Mouse (Mus musculus) neural tube, embryonic 15.5 days (tissue): ENCODE data around the gene Slc44a4. TPM values are rescaled to one million over a fixed set of nuclear protein-coding genes. Genes with fewer than 3 reads are reported as not detected.
A peak's percentile ranks its signal among the peaks of the same experiment; 100 is the strongest.

Experiments used
- ATAC-seq: fragments of 200-750 bp; cut with Nextera tagmentation; 2 replicates; pipeline ENCODE4 v1.8.0; 2017; ENCODE audit warnings: mild to moderate bottlenecking, moderate TSS enrichment, moderate library complexity; ENCODE audit not compliant: low FRiP score
- H3K27ac ChIP-seq: fragments of 300-500 bp; sonication (generic); replicated peaks from 2 replicates; pipeline ENCODE4 v1.5.1; 2015; ENCODE audit warnings: mild to moderate bottlenecking, inconsistent platforms
- H3K27me3 ChIP-seq: fragments of 300-500 bp; sonication (generic); replicated peaks from 2 replicates; pipeline ENCODE4 v1.6.1; 2015; ENCODE audit warnings: inconsistent platforms
- H3K36me3 ChIP-seq: fragments of 300-500 bp; sonication (generic); 2 replicates; pipeline ENCODE4 v1.6.1; 2015; ENCODE audit warnings: inconsistent platforms
- H3K4me1 ChIP-seq: fragments of 300-500 bp; sonication (generic); 2 replicates; pipeline ENCODE4 v1.6.1; 2015; ENCODE audit warnings: inconsistent platforms
- H3K4me2 ChIP-seq: fragments of 300-500 bp; sonication (generic); 2 replicates; pipeline ENCODE4 v1.6.1; 2015; ENCODE audit warnings: inconsistent platforms, mild to moderate bottlenecking, moderate library complexity
- H3K4me3 ChIP-seq: fragments of 300-500 bp; sonication (generic); replicated peaks from 2 replicates; pipeline ENCODE4 v1.5.1; 2015; ENCODE audit warnings: mild to moderate bottlenecking, inconsistent platforms
- H3K9ac ChIP-seq: fragments of 300-500 bp; sonication (generic); replicated peaks from 2 replicates; pipeline ENCODE4 v1.6.1; 2015; ENCODE audit warnings: mild to moderate bottlenecking, inconsistent platforms
- H3K9me3 ChIP-seq: fragments of 300-500 bp; sonication (generic); replicated peaks from 2 replicates; pipeline ENCODE4 v1.6.1; 2016; ENCODE audit warnings: inconsistent platforms
- WGBS: fragments of 180-500 bp; shearing (Covaris S2); methylation state at CpG from one replicate; pipeline ENCODE4 v1.1.7; 2015; ENCODE audit warnings: mixed read lengths; 5-methylcytosine and 5-hydroxymethylcytosine counted together
- polyA plus RNA-seq: library from polyadenylated mRNA; unstranded; fragments of >200 nt; fragmentation: Nextera tagmentation; extraction: Ambion mirVana; gene quantifications from 2 replicates; pipeline ENCODE4 v1.2.1, GENCODE M21; 2015

Gene Slc44a4
- polyA plus RNA-seq, 1 experiment from 2014 or later = not detected

DNA sequence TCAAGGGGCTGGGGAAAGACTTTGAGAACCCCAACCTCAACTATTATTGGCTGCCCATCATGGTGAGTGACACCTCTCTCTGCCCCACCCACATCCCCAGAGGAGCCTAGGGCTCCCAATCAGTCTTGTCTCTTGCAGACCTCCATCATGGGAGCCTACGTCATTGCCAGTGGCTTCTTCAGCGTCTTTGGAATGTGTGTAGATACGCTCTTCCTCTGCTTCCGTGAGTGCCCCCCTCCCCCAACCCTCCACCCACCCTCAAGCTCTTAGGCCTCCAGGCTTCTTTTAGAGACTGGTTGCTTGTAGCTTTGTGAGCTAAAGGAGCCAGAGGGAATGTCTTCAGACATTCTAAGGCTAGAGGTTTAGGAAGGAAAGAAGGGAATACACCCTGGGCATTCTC, 14.6 kb downstream of the Slc44a4 start:
- H3K27ac ChIP-seq = no peak overlapping the region
- 75% methylated on average over 4 of the region's 4 CpGs for WGBS

DNA sequence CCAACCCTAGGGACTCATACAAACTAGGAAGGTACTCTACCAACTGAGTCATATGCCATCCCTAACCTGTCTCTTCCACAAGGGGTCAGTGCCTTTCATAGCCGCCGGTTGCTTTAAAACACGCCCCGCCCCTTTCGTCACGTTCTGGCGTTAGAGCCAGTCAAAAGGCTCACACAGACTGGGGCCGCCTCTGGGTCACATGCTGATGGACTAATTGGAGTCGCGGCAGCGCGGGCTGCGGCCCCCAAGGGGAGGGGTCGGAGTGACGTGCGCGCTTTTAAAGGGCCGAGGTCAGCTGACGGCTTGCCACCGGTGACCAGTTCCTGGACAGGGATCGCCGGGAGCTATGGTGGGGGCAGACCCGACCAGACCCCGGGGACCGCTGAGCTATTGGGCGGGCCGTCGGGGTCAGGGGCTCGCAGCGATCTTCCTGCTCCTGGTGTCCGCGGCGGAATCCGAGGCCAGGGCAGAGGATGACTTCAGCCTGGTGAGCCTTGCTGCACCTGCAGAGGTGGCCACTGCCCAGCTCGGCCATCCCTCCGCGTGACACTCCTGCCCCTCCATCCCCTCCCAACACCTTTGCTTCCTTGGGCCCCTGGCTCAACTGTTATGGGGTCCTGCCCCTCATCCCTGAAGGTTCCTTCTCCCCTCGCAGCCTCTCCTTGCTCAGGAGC, 16.9 kb downstream of the Slc44a4 start, which contains the start of gene Neu1:
Gene Neu1, plus strand, starts transcription at position 193 of the 674 bp plus-strand sequence.
- Histone ChIP-seq H3K4me3 (peak within 1 kb of the TSS; percentile 83), H3K9me3 (no peaks in the 10 kb centered on the region), H3K4me2 (peak within 1 kb of the TSS; percentile 93), H3K36me3 (peaks cover 20% of the 10 kb centered on the region), H3K9ac (peak within 1 kb of the TSS; percentile 91), H3K4me1 (peaks cover 14% of the 10 kb centered on the region), H3K27me3 (no peaks in the 10 kb centered on the region), H3K27ac (peak within 1 kb of the TSS; percentile 81)
- peak; percentile 98 for ATAC-seq
- WGBS = under 1% methylated on average over 38 of the region's 38 CpGs

More for the DNA sequence above, 14.6 kb downstream of the Slc44a4 start:
- Histone ChIP-seq H3K9ac (no peak overlapping the region), H3K27me3 (no peaks in the 10 kb centered on the region), H3K36me3 (no peaks in the 10 kb centered on the region; the same call in 1 of the 2 replicates), H3K9me3 (no peaks in the 10 kb centered on the region), H3K4me1 (peaks cover 12% of the 10 kb centered on the region), H3K4me3 (no peak overlapping the region), H3K4me2 (no peak overlapping the region)
- no peak for ATAC-seq

DNA sequence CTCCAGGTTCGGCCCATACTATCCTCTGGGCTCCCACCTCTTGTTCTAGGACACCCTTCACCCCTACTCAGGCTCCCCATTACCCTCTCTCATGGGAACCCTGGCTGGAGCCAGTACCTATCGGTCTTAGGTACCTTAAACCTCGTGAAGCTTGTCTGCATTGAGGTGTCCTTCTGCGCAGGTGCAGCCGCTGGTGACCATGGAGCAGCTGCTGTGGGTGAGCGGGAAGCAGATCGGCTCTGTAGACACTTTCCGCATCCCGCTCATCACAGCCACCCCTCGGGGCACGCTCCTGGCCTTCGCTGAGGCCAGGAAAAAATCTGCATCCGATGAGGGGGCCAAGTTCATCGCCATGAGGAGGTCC, 17.5 kb downstream of the Slc44a4 start:
- peak overlapping the region; percentile 93 for H3K4me2 ChIP-seq
- H3K27me3 ChIP-seq = no peaks in the 10 kb centered on the region
- ATAC-seq = peak; percentile 68
- H3K9me3 ChIP-seq = no peaks in the 10 kb centered on the region
- 9% methylated on average over 14 of the region's 14 CpGs for WGBS
- H3K27ac ChIP-seq = peak overlapping the region; percentile 81
- H3K4me1 ChIP-seq = peaks cover 14% of the 10 kb centered on the region
- peak overlapping the region; percentile 83 for H3K4me3 ChIP-seq
- H3K9ac ChIP-seq = peak overlapping the region; percentile 91
- H3K36me3 ChIP-seq = peaks cover 20% of the 10 kb centered on the region

DNA sequence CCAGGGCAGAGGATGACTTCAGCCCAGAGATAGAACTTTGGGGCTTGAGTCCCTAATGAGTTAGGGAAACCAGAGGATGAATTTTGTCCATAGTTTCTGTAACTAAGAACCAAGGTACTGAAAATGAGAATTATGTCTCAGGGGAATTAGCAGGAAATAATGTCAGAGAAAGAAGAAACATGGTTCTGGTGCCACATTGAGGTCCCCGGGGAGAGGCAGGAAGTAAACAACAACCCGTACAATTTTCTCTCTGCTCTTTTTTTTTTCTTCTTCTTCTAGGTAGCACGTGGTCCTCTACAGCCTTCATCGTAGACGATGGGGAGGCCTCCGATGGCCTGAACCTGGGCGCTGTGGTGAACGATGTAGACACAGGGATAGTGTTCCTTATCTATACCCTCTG, 18.0 kb downstream of the Slc44a4 start:
- no peak for ATAC-seq
- Histone ChIP-seq H3K4me3 (peak overlapping the region; percentile 83), H3K4me1 (peaks cover 14% of the 10 kb centered on the region), H3K4me2 (peak overlapping the region; percentile 93), H3K36me3 (peaks cover 20% of the 10 kb centered on the region), H3K9me3 (no peaks in the 10 kb centered on the region), H3K9ac (peak overlapping the region; percentile 91), H3K27ac (no peak overlapping the region), H3K27me3 (no peaks in the 10 kb centered on the region)
- 87% methylated on average over 8 of the region's 8 CpGs for WGBS

- Histone ChIP-seq H3K27ac (no peak overlapping the region), H3K4me3 (no peak overlapping the region), H3K9ac (no peak overlapping the region), H3K36me3 (peaks cover 20% of the 10 kb centered on the region), H3K4me1 (peaks cover 14% of the 10 kb centered on the region), H3K9me3 (no peaks in the 10 kb centered on the region), H3K27me3 (no peaks in the 10 kb centered on the region), H3K4me2 (no peak overlapping the region)
- 80% methylated on average over 24 of the region's 24 CpGs for WGBS
- no peak for ATAC-seq
Observed at GRCm38 (mm10) chr17:34934031-34934430, 19.8 kb downstream of the Slc44a4 start.

GRCm38 (mm10) chr17:34934830-34935229, 20.6 kb downstream of the Slc44a4 start:
- no peak for ATAC-seq
- Histone ChIP-seq H3K9ac (no peak overlapping the region), H3K4me3 (no peak overlapping the region), H3K9me3 (no peaks in the 10 kb centered on the region), H3K36me3 (peaks cover 20% of the 10 kb centered on the region), H3K4me2 (no peak overlapping the region), H3K27me3 (no peaks in the 10 kb centered on the region), H3K27ac (no peak overlapping the region), H3K4me1 (peaks cover 14% of the 10 kb centered on the region)
- WGBS = 56% methylated on average over 8 of the region's 8 CpGs

- H3K36me3 ChIP-seq = peaks cover 20% of the 10 kb centered on the region
- no peaks in the 10 kb centered on the region for H3K9me3 ChIP-seq
- no peak overlapping the region for H3K27ac ChIP-seq
- no peak overlapping the region for H3K4me3 ChIP-seq
- peaks cover 7% of the 10 kb centered on the region for H3K4me1 ChIP-seq
- H3K27me3 ChIP-seq = no peaks in the 10 kb centered on the region
- 89% methylated on average over 6 of the region's 6 CpGs for WGBS
- no peak overlapping the region for H3K9ac ChIP-seq
- H3K4me2 ChIP-seq = no peak overlapping the region
- no peak for ATAC-seq
Observed at GRCm38 (mm10) chr17:34937960-34938505, 23.8 kb downstream of the Slc44a4 start.

- H3K4me3 ChIP-seq = peak overlapping the region; percentile 7
- WGBS = 8% methylated on average over 15 of the region's 15 CpGs
- no peaks in the 10 kb centered on the region for H3K36me3 ChIP-seq
- H3K27me3 ChIP-seq = no peaks in the 10 kb centered on the region
- no peak; the same call in 1 of the 2 replicates for ATAC-seq
- H3K4me1 ChIP-seq = peaks cover 5% of the 10 kb centered on the region
- 0 out of 2 replicates have a peak overlapping the region, but pooled peaks have one; percentile 7 for H3K27ac ChIP-seq
- H3K9me3 ChIP-seq = no peaks in the 10 kb centered on the region
- H3K9ac ChIP-seq = no peak overlapping the region
- H3K4me2 ChIP-seq = peak overlapping the region; percentile 44
Observed at GRCm38 (mm10) chr17:34941344-34942041, 27.2 kb downstream of the Slc44a4 start.

- WGBS = 68% methylated on average over 4 of the region's 4 CpGs
- H3K36me3 ChIP-seq = no peaks in the 10 kb centered on the region
- no peak overlapping the region for H3K9ac ChIP-seq
- no peak overlapping the region for H3K4me3 ChIP-seq
- H3K9me3 ChIP-seq = no peaks in the 10 kb centered on the region
- peaks cover 5% of the 10 kb centered on the region for H3K4me1 ChIP-seq
- ATAC-seq = no peak
- no peak overlapping the region for H3K27ac ChIP-seq
- H3K4me2 ChIP-seq = no peak overlapping the region
- no peaks in the 10 kb centered on the region for H3K27me3 ChIP-seq
Observed at GRCm38 (mm10) chr17:34943128-34943815, 29.0 kb downstream of the Slc44a4 start.

GRCm38 (mm10) chr17:34944362-34944761, 30.1 kb downstream of the Slc44a4 start:
- no peaks in the 10 kb centered on the region for H3K27me3 ChIP-seq
- H3K36me3 ChIP-seq = peaks cover under 1% of the 10 kb centered on the region; the same call in 1 of the 2 replicates
- no peak overlapping the region for H3K9ac ChIP-seq
- no peak for ATAC-seq
- H3K4me1 ChIP-seq = peaks cover 5% of the 10 kb centered on the region
- H3K4me2 ChIP-seq = no peak overlapping the region
- no peak overlapping the region for H3K27ac ChIP-seq
- H3K4me3 ChIP-seq = no peak overlapping the region
- no peaks in the 10 kb centered on the region for H3K9me3 ChIP-seq

- H3K9ac ChIP-seq = no peak overlapping the region
- 94% methylated on average over 5 of the region's 5 CpGs for WGBS
- no peak overlapping the region for H3K27ac ChIP-seq
- H3K36me3 ChIP-seq = peaks cover 15% of the 10 kb centered on the region
- H3K4me3 ChIP-seq = no peak overlapping the region
- peaks cover 22% of the 10 kb centered on the region for H3K4me1 ChIP-seq
- no peak overlapping the region for H3K4me2 ChIP-seq
- ATAC-seq = no peak
- H3K27me3 ChIP-seq = no peaks in the 10 kb centered on the region
- no peaks in the 10 kb centered on the region for H3K9me3 ChIP-seq
Observed at GRCm38 (mm10) chr17:34946486-34947140, 32.3 kb downstream of the Slc44a4 start.
